Mouse (Mus musculus): ENCODE results near the gene 2310057M21Rik.
"Not testable (repeated sequence)": the region's sequence is repeated elsewhere in the genome, so short reads cannot be mapped to it uniquely, and the experiment has no call there.

Gene 2310057M21Rik

DNA sequence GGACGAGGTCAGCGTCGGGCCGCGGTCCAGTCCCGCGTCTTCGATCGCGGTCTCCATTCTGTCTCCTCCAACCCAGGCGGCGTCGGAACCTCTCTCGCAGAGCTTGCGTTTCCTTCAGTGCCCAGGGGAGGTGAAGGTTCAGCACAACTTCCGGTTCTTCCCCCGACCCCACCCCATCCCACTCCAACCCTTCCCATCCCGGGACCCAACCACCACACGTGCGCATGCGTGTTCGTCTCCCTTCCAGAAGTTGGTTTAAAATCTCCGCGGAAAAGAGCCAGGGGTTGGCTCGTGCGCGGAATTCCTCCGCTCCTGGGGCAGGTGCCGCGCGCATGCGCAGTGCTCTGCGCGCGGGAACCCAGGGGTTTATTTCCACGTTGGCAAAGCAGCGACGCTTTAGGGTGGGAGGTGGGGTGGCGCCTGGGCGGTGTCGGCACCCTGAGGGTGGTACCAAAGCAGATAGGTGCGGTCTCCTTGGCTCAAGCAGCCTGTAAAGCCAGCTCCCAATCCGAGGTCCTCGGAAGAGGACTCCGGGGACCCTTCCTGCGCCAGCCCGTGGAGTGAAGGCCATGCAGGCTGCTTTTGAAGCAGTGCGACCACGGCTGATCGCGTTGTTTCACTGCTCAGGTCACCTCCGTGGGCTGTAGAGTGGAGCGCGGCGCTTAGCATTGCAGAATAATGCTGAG, at the start of gene 2310057M21Rik:
Gene 2310057M21Rik, minus strand, starts transcription at position 145 of the 686 bp plus-strand sequence.
- peak; percentile 95 for ATAC-seq (ENCODE audit: low TSS enrichment)

DNA sequence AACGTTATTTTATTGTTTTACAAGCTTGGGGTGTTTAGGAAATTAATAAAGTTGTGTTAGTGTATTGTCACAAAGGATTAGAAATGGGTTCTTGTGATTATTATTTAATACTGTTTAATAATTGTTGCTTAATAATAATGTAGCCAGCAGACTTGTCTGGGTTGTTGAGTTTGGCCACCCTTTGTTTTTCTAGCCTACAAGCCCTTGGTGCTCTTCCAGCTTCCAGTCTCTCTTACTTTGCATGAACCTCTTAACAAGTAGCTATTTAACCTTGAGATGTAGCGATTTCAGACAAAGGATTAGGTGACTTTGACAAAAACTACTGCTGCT, 49.3 kb upstream of the 2310057M21Rik start:
- no peak for ATAC-seq (ENCODE audit: low TSS enrichment)

DNA sequence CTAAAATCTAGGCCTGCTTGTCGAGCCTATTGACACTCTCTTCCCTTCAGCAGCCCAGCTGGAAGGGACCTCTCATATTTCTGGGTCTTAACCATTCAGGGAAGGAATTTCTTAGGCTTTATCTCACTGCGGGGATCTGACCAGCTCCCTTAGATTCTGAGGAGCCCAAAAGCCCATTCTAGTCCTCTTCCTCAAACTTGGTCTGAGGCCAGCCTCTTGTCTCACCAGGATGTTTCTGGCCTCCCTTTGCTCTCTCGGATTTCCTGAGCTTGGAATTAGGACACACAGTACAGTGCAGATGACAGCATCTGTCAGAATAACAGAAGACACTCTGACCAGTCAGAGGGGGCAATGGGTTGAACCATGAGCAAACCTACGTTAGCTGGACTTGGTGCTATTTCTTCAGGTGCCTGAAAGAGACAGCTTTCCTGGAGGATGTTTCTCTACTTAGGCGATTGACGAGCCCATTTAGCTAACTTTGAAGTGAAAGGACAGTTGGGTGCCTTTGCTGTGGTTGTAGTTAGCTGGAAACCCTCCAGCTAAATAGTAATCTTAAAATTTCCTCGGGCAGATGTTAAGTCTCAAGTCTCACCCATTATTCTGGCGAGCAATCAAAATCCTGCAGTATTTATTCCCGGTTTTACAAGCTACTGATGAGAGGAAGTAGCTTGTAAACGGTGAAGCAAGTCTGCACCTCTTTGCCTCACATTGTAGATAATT, 48.8 kb upstream of the 2310057M21Rik start:
- no peak for ATAC-seq (ENCODE audit: low TSS enrichment)

DNA sequence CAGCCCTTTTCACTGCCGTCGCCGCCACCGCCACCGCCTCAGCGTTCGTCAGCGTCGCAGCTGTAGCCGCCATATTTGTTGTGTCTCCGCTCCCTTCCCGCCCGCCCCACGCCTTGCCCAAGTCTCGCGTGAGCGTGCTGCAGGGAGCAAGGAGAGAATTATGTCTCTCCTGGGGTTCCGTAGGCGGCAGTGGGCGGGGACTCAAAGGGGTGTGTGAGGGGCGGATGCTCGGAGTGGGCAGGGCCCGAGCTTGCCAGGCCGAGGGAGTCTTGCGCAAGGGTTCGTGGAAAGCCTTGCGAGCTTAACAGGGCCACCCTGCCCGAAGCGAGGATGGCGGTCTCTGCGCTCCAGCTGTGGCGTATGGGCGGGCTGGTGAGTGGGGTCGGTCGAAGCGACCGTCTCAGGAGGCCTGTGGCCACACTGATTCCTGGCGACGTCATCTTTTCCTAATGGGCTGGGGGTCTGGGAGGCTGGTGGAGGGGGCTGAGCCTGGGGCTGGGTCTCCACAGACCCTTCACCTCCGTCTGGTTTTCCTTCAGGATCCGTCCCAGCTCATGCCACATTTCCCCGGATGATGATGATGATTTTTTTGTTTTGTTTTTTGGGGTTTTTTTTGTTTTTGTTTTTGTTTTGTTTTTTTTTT, 48.0 kb upstream of the 2310057M21Rik start, which contains the start of the genes Ikzf5 and Acadsb:
Gene Ikzf5, minus strand, starts transcription at position 106 of the 643 bp plus-strand sequence.
Gene Acadsb, plus strand, starts transcription at position 186 of the 643 bp plus-strand sequence.
- peak; percentile 91 for ATAC-seq (ENCODE audit: low TSS enrichment)

DNA sequence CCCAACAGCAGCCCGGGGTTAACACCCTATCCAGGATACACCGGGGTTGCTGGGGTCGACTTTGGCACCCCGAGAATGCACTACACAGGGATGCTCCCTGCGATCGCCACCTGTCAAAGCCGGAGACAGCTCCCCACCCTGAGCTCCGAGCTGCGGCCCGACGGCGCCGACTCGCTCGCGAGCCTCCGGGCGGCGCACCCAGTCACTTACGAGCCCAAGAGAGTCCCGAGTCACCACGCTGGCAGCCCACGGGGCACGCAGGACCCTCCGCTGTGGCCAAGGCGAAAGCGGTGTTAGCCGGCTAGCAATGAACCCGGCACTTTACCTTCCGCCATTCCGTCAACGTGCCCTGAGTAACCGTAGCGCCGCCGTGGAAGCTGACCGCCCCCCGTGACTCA, 47.4 kb upstream of the 2310057M21Rik start:
- peak; percentile 66 for ATAC-seq (ENCODE audit: low TSS enrichment)

DNA sequence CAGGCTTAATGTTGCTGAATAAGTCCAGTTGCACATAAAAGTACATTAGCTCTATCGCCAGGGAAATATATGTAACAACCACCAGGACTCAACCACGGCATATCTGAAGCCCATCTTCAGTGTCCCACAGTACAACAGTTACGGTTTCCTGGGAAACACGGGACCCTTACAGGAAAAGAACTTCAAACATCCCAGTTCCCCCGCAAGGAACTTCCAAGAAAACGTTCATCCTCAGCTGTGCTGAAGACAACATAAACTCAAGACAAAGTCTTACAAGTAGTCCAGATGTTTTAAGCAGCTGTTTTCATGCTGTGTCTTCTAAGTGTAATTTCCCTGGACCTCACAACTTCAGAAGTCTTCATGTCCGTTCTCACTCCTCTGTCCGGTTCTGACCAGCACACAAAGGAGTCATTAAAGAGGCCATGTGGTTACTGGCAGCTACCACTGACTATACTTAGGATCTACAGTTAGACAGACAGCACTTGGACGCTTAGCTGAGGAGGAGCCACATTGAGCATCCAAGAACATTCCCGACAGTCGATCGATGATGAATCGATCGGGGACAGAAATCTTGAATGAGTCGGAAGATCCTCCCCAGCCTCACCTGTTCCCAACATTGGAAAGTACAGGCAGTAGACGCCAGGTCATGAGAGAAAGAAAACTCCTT, 46.9 kb upstream of the 2310057M21Rik start:
- ATAC-seq (ENCODE audit: low TSS enrichment): peak; percentile 18; the same call in 1 of the 2 replicates

DNA sequence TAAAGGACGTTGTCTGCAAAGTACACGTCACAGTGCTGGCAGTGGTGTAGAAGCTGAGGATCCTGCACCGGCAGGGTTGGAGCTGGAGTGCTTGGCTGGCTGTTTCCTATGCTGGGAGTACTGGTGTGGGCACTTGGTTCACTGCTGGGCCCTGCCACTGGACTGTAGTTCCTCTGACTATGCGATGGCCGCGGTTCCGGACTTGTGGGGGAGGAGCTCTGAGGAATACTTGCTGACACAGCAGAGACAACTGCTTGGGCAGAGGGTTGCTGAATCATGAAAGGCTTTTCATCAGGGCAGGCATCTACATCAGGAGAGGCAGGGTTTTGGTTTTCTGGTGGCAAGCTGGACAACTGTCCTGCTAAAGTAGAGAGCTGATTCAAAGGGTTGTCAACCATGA, 29.2 kb upstream of the 2310057M21Rik start:
- not testable (repeated sequence) for ATAC-seq (ENCODE audit: low TSS enrichment)

DNA sequence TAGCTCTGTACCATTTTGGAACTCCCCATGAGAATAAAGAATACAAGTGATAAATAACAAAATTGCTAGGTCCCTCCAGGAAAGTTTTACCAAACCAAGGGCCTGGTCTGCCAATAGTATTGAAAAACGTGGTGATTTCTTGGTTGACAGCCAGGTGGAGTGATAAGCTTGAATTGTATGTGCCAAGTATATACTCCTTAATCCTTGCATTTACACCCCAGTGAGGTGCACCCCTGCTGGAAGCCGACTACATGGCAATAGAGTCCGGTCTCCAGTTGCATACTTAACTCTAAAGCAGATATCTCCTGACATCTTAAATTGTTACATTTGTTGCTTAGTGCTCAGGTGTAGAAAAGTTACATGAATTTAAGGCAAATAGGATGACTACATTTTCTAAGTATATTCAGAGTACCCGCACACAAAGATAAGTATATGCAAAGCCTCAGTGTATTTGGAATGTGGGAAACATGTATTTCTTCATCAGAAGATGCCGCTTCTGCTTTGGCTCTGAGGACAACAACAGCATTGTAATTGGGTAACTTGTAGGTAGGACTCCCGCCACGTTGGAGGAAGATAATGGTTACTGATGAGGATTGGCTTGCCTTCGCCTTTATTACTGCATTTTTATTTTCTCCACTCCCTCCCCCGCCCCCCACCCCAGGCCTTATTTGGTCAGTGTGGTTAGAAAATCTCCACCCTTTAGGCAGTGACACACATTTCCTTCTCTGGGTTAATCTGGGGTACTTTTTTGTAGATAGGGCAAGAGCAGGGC, 9.5 kb upstream of the 2310057M21Rik start:
- ATAC-seq (ENCODE audit: low TSS enrichment): no peak

DNA sequence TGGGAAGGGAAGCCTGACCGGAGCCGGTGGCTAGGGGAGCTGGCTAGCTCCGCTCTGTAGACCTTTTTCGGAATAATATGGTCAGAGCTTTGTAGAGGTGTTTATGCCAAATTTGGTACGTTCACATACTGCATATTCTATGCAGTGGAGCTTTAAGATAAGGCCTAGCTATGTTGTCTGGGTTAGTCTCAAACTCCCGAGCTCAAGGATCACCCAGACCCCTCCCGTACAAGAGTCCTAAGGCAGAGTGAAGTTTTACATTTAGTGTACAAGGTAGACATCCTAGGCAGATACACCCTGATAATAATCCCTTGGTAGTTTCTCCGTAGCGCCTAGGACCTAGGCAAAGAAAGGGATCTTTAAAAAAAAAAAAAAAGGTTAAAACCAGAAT, 8.9 kb upstream of the 2310057M21Rik start:
- ATAC-seq (ENCODE audit: low TSS enrichment): peak; percentile 50; the same call in 1 of the 2 replicates

DNA sequence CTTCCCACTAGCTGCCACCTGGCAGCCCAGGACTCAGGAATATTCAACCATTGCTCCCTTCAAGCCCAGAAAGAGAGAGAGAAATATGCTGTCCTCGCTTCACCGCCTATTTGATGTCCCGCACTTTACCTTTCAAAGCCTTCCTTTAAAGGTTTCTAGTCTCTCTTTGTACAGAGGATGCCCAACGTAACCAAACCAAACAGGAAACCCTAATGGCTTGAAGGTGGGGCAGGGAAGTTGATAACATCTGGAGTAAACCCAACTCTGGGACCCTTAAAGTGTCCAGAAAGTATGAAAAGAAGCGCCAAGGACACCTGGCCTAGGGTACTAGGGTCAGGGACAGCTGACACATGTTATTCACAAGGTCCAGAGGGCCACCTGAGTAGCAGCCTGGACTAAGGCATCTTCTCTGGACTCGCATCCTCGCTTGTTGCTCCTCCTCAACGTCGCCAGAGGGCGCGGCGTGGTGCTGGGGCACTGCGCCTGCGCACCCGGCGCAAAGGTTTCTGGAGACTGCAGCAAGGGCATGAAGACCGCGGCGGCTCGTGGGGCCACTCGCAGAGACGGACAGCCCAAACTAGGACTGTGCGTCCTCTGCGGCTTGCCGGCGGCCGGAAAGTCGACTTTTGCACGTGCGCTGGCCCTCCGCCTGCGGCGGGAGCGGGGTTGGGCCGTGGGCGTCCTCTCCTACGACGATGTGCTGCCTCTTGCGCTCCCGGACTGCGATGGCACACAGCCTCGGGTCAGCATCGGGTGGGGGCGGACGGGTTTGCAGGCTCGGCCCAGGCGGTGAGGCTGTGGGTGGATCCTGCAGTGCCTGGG, 8.3 kb upstream of the 2310057M21Rik start, which contains the start of gene Pstk:
Gene Pstk, plus strand, starts transcription at position 494 of the 822 bp plus-strand sequence.
- ATAC-seq (ENCODE audit: low TSS enrichment): peak; percentile 95

DNA sequence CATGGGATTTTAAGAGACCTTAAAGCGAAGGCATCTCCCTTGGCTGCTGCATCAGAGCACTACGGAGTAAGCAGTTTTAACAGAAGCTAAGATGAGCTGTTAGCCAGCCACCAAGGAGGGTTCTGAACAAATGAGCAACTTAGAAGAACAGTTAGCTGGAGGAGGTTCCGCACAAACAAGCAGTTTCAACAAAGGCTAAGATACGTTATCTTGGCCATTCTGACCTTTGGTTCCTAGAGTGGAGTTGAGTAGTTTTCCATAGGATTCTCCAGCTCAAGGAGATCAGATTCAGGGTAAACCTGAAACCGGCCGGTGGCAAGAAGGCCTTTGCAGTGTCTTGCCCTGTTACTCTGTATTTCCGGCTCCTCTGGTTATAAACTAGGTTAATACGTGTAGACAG, 1.6 kb upstream of the 2310057M21Rik start:
- no peak for ATAC-seq (ENCODE audit: low TSS enrichment)

DNA sequence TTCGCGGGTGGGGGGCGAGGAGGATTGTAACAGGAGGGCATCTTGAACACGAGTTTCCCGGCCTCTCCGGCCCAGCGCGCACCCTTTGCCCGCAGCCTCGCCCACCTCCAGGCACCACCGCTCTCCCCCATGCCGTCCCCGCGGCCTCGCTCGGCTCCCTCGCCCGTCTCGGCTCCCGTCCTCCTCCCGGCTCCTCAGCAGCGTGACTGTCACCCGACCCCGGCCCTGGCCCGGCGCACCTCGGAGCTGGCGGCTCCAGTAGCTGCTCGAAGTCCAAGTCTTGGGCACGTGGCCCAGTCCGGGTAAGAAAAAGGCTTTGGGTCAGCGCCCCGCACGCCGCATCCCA, 317 bp downstream of the 2310057M21Rik start:
- peak; percentile 55 for ATAC-seq (ENCODE audit: low TSS enrichment)

DNA sequence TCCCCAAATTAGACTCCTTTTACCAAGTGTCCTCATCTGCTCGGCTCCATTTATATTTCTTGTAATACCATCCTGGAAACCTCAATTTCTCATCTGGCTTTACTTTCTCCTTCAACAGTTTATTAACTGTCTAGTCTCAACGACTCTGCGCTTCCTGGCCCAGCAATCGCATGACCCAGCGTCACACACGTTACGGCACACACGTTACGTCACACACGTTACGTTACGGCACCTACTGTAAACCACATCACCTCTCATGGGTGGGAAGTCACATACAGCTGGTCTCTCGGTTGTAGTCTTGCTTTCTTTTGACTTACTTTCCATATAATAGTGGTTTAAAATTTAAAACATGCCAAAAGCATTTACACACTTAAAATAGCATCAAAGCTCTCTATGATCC, 6.5 kb downstream of the 2310057M21Rik start:
- no peak for ATAC-seq (ENCODE audit: low TSS enrichment)

DNA sequence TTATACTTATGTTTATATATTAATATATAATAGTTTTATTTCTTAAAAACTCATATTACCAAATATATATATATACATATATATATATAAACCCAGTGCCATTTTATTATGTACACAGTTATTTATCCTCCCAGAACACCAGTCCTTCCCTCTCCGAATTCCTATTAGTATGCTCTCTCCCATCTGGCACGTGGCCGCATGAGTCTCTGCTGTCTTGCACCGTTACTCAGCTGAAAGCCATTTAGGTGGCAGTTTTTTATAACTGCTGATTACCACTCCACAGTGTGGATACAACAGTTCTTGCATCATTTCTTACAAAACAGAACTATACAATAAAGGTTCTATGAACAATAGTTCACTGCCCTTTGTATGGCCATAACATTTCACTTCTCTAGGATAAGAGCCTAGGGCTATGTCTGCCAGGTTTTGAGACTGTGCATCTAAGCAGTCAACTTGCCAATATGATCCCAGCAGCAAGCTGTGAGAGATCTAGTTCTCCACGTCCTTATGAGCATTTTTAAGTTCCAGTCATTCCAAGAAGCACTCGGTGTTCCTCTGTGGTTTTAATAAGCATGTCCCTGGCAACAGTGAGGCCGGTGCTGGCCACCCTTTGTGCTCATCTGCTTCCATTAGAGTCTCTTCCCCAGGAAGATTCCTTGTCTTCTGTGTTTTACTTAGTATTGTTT, 16.6 kb downstream of the 2310057M21Rik start:
- 0 out of 2 replicates have a peak, but pooled peaks have one; percentile 38 for ATAC-seq (ENCODE audit: low TSS enrichment)

DNA sequence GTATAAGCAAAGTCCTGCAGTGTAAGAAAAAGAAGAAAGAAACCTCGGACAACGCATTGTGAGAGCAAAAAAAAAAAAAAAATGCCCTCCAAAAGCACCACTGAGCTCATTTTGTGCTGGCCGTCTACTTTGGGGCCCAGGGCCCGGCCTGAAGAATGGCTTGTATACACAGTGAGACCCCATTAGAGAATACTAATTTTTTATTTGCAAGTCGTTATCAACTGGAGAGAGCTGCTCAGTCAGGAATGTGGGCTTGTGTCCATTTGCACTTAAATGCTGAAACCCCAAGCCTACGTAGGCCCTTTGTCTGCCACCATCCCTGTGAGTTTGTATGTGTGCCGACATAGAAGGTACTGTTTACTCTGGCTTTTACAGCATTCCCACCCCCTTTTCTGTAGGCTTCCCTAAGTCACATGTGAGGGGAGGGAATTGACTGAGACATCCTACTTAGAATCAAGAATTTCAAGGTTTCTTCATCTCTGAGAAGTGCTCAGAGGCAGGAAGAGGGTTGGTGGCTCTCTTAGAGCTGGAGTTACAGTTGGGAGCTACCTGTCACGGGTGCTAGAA, 25.0 kb downstream of the 2310057M21Rik start:
- ATAC-seq (ENCODE audit: low TSS enrichment): no peak

DNA sequence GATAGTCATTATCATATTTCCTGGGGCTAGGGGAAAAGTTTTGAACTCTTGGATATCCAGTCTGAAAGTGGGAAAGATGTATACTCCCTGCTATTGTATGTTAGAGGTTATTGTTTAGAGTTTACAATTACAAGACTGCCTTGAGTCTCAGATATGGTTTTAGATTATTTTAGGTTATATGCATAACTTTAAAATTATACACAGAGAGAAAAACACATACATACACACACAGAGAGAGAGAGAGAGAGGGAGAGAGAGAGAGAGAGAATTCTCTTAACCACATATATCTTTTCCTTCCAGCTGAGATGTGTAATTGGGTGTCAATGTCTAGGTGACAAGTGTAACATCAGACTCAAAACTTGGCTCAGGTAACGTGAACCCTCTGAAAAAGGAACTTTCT, 29.0 kb downstream of the 2310057M21Rik start, which contains the start of gene Fam24a:
Gene Fam24a, plus strand, starts transcription at position 301 of the 400 bp plus-strand sequence.
- ATAC-seq (ENCODE audit: low TSS enrichment): no peak

DNA sequence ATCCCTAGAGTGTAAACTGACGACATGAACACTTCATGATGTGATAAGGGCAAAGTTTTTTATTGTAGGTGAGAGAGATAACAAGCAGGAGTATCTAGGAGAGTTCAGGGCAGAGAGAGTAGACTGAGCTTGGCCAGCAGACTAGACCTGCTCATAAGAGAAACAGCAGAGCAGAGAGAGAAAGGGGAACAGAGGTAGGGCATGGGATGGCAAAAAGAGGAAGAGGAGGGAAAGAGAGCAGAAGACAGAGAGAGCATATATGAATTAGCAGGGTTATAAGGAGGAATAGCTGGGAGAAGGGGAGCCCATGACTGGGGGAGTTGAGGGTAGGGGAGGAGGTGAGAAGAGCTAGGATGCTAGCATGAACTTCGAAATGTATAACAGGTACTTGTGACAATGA, 30.9 kb downstream of the 2310057M21Rik start:
- no peak for ATAC-seq (ENCODE audit: low TSS enrichment)

DNA sequence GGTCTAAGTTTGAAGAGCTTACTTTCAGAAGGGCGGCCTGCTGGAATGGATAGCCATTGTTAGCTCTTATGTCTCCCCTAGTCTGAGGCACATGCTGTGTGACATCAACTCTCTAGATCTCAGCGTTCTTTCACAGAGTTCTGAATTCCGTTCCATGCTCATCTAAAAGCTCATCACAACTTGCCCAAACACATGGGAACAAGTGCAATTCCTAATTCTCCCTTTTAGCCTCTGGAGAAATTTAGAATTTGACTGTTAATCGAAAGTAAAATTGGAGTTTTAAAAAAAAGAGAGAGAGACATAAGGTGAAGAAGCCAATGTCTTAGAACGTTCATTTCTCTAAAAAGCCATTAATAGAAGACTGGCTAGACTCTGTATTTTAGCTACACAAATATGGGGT, 33.1 kb downstream of the 2310057M21Rik start, which contains the start of gene Fam24b:
Gene Fam24b, minus strand, starts transcription at position 101 of the 400 bp plus-strand sequence.
- no peak for ATAC-seq (ENCODE audit: low TSS enrichment)

DNA sequence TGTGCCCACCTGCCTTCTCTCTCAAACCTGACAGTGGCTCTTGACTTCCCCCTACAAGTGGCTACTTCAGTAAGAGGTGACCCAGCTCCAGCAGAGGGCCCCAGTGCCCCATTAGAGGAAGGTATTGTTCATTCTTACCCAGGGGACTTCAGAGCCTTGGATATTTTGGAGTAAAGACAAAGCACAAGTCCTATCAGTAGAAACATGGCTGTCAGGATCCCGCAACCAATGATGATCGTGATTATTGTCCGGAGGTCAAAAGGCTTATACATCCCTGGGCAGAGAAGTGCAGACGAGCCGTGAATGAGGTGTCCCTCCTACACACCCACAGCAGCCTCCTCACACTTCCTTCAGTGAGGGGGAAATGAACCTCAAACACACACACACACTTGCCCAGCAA, 35.5 kb downstream of the 2310057M21Rik start:
- ATAC-seq (ENCODE audit: low TSS enrichment): no peak

All from frontal cortex, adult (tissue).